Mouse (Mus musculus): ENCODE results near the gene Slc38a7.
"Not testable (repeated sequence)": the region's sequence is repeated elsewhere in the genome, so short reads cannot be mapped to it uniquely, and the experiment has no call there.

Gene Slc38a7

GRCm38 (mm10) chr8:95806461-95807191 lies 46.7 kb downstream of the Slc38a7 start:
- DNase-seq, result peak; percentile 36 to 43

GRCm38 (mm10) chr8:95805482-95805881 lies 47.9 kb downstream of the Slc38a7 start:
- DNase-seq, result no peak

- DNase-seq, result no peak
Measured at GRCm38 (mm10) chr8:95802231-95802630, 51.1 kb downstream of the Slc38a7 start.

GRCm38 (mm10) chr8:95801476-95802064 lies 51.8 kb downstream of the Slc38a7 start:
- DNase-seq, result no peak

- DNase-seq, result no peak
Measured at GRCm38 (mm10) chr8:95800353-95800752, 53.0 kb downstream of the Slc38a7 start.

GRCm38 (mm10) chr8:95799891-95800290 lies 53.4 kb downstream of the Slc38a7 start:
- no peak for DNase-seq

GRCm38 (mm10) chr8:95799117-95799516 lies 54.2 kb downstream of the Slc38a7 start:
- no peak for DNase-seq

- DNase-seq, result not testable (repeated sequence)
Measured at GRCm38 (mm10) chr8:95795333-95796061, 57.8 kb downstream of the Slc38a7 start.

Measured in B cell, adult 2 months (primary cell).